Mouse (Mus musculus) brain, embryonic 14.5 days (tissue): ENCODE results near the gene Cux1. TPM values are rescaled to one million over a fixed set of nuclear protein-coding genes. Genes with fewer than 3 reads are reported as not detected.

Experiments used
- DNase-seq: peaks from one replicate; pipeline ENCODE4 v3.0.0-alpha.2; 2011; ENCODE audit warnings: low read depth
- CTCF ChIP-seq: fragments of 200-500 bp; IDR thresholded peaks from 2 replicates; pipeline ENCODE4 v1.5.1; 2012; ENCODE audit warnings: inconsistent platforms, mild to moderate bottlenecking, moderate library complexity, borderline replicate concordance; ENCODE audit not compliant: insufficient read depth, insufficient read length; ENCODE audit errors: extremely low read depth
- POLR2A ChIP-seq: fragments of 200-500 bp; IDR thresholded peaks from 2 replicates; pipeline ENCODE4 v1.6.1; 2012; ENCODE audit warnings: mild to moderate bottlenecking, inconsistent platforms, borderline replicate concordance; ENCODE audit not compliant: poor library complexity, insufficient read depth, insufficient read length, severe bottlenecking; ENCODE audit errors: extremely low read depth
- polyA plus RNA-seq: library from polyadenylated mRNA; depleted of rRNA; stranded (reverse); fragments of >200 nt; gene quantifications from 2 replicates; pipeline ENCODE4 v1.2.3, GENCODE M21; 2012

Gene Cux1
- polyA plus RNA-seq, 1 experiment, result 92.0 TPM

DNA sequence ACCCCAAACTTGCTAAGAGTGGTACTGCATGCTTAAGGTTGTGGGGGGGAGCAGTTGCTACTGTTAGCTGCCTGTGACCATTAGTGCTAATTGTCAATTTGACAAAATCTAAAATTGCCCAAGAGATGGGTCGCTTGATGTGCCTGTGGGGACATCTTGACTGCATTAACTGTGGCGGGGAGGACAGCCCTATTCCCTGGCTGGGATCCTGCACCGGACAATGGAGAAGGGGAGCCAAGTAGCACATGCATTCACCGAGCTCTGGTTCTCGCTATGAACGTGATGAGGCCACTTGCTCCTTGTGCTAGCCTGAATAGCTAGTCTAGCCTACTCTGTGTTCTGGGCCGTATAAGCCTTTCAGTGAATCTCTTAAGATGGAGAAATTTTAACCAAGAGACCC lies 72.4 kb downstream of the Cux1 start:
- no peak for DNase-seq
- TF ChIP-seq POLR2A (no peak), CTCF (no peak)

DNA sequence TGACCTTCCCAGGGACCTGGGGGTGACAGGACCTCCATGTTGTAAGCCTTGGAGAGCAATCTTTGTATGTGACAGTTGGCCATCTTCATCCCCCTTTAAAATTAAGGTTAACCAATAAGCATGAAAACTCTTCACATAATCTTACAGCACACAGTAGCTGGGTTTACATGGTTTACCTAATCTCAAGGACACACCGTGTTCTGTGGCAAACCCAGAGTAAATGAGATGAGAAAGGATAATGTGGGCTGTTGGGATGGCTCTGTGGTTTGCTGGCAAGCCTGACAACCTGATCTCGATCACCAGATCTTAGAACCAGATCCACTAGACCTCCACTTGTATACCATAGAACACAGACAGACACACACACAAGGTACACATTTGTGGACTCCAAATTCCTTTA lies 73.0 kb downstream of the Cux1 start:
- no peak for DNase-seq
- TF ChIP-seq CTCF, result no peak
- no peak for TF ChIP-seq POLR2A

DNA sequence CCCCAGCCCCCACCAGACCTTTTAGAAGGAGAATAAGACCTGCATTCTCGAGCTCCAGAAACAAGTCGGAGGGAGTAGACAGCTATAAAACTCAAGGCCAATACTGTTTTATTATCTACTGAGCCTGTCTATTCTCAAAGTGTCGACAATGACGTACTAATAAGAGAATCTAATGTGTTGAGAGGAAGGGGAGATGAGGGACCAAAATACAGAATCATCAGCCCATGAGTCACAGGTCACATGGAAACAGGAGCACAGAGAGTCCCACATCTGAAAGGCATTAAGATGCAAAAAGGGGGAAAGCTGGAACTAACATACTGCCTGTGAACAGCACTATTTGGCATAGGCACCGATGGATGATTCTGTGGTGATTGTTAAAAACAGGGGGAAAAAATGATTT lies 77.8 kb downstream of the Cux1 start:
- TF ChIP-seq CTCF (no peak), POLR2A (no peak)
- no peak for DNase-seq

DNA sequence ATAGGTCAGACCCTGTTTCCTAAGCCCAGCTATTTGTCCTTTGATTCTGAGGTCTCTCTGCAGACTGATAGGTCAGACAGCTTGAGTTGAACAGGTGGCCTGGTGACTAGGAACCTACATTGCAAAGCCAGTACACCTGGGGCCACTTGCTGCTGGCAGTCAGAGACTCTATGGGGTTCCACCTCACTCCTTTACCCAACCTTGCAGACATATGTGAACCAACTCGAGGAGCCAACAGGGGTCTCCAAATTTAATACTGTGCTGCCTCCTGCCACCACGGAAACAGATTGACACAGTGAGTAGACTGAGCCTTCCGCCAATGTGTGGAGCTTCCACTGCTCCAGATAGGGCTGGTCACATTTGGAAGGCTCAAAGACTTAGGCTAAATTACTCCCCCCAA lies 78.6 kb downstream of the Cux1 start:
- TF ChIP-seq POLR2A (no peak), CTCF (no peak)
- DNase-seq, result no peak

DNA sequence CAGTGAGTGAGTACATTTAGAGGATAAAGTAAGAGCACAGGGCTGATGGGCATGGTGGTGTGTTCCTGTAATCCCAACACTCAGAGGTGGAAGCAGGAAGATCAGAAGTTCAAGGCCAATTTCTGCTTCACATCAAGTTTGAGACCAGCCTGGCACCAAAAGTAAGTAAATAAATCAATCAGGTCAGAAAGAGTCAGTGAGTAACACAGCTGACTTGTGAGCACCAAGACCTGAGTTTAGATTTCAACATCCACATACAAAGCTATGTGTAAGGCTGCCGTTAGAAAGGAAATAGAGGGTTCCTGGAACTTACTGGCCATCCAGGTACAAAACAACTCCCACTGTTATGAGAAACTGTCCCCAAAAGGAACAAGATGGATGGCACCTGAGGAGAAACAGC lies 79.1 kb downstream of the Cux1 start:
- no peak for TF ChIP-seq CTCF
- no peak for TF ChIP-seq POLR2A
- no peak for DNase-seq

DNA sequence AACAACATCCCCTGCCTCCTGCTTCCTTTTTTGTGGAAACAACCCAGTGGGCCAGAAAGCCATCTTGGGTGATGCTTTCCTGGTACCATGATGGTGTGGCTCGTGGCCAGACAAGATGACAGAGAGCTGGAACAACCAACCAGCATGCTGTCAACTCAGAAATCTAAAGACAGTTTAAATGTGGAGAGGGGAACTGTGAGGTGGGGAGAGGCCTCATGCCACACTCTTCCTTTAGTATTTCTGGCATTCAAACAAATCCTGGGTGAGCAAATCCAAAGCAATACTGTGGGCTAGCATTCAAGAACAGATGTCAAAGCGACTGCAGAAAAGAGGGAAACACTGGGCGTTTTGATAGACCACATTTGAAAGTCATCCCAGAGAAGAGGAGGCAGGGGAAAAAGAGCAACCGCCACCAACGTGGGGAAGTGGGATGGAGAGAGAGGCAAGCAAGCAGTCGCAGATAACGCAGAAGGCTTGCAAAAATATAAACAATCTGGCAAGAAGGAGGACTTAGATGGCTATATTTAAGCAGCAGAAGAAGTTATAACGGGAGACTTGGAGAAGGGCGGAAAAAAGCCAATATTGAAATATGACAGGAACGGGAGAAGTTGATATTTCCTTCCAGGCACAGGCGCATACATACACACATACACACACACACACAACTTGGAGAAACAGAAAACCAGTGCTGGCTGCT lies 79.7 kb downstream of the Cux1 start:
- DNase-seq, result peak; percentile 86
- TF ChIP-seq CTCF (no peak), POLR2A (no peak)

DNA sequence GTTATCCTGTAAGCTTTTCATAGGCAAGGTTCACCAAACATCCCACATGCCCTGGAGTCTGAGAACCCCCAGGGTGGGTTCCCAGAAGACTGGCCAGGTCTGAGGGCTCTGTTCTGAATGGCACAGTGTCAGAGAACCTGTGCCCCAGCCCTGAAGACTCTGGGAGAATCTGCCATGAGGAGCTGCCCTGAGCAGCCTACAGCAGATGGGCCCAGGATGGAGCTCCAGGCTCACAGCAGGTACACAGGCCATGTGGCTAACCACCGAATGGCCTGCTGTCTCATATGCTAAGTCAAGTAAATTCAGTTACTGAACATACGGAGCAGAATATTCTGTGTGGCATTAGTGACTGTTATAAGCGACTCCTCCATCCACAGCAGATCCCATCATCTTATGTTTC lies 80.9 kb downstream of the Cux1 start:
- DNase-seq, result no peak

DNA sequence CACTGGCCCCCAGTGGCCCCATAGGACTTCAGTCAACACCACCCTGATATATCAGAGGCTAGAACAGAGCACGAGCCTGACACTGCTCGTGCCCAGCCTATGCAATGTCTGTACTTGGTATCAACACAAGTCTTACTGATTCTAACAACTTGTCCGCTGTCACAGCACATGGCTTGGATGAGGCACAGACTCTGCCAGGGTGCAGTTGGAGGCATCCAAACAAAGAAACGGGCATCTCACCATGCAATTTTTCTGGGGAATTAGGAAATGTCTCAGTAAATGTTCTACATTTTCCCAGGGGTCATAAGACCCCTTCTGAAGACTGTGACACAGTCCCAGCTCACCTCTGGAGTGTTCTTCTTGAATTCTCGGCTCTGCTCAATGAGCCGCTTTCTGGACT lies 81.9 kb downstream of the Cux1 start:
- no peak for DNase-seq
- TF ChIP-seq CTCF (no peak), POLR2A (no peak)

More for the DNA sequence above, 80.9 kb downstream of the Cux1 start:
- TF ChIP-seq CTCF, result no peak
- TF ChIP-seq POLR2A, result no peak

DNA sequence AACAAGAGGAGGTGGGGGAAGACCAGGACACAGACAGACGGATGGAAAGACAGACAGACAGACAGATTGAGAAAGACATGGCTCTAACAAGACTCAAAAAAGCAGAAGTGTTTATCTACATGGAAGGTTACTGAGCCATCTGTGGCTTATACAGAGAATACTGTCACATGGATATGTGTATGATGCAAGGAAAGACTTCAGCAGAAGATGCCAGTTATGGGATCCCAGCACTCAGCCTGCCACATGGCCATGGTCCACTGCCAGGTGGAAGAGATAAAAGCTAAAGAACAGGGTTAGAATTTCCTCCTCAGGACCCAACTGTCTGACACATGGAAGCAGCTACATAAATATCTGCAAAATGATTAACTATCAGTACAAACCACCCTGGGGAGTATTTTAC lies 84.9 kb downstream of the Cux1 start:
- TF ChIP-seq CTCF (no peak), POLR2A (no peak)
- no peak for DNase-seq

DNA sequence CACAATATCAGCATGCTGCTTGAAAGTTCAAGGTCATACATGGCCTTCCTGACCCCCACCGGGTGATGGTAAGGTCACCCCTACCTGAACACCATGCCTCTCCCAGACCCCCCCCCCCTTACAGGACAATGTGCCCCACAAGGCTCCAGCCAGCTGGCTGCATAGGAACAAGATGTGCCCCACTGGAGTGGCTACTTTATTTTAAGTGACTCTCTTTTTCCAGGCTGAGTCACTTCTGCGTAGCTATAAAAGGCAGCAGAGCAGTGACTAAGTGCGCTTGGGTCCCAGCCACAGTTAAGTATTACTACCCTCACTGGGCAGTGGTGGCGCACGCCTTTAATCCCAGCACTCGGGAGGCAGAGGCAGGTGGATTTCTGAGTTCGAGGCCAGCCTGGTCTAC lies 86.7 kb downstream of the Cux1 start:
- DNase-seq, result no peak
- TF ChIP-seq POLR2A, result no peak
- no peak for TF ChIP-seq CTCF

DNA sequence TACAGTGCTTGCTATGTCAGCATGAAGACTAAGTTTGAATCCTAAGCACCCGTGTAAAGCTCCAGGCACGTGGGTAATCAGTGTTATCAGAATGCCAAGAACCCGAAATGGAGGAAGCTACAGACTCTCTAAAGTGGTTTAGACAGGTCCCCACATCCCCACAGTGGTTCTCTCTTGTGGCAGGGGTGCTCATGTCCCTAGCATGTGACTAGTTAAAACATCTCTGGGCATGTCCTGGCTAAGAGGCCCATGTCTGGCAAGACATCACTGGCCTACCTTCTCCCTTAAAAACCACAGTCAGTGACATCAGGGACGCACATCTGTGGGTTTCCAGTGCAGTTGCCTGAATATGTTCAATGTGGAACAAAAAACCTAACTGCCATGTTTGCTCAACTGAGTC lies 87.5 kb downstream of the Cux1 start:
- TF ChIP-seq POLR2A, result no peak
- no peak for TF ChIP-seq CTCF
- no peak for DNase-seq

DNA sequence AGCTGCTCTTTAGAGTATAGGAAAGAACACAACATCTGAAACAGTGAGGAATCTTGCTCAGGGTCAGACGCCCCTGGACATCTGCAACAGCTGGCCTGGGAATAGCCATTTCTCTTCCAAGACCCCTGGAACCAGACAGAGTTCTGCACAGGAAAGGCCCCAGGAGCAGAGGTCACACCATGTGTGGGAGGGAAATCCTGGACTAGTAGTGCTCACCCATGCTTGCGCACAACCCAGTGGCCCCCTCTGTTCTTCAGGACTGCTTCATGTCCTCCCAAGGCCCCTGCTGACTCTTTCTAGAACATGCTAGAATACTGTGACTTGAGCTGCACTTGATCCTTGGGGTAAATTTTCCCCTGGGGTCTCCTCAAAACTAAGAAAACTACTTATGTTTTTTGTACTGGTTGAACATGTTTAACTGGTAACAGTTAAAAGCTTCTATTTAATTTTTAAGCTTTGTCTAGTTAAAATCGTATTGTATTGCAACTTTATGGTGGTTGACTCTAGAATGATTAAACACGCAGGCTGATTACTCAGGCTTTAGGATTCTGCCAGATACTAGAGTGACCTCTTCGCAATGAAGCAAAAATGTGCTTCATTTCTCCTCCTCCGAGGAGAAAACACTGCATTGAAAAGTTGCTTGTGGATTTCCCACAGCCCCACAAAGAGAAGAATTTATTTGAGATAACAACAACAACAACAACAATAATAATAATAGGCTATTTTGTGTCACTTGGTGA lies 88.1 kb downstream of the Cux1 start:
- DNase-seq, result no peak
- TF ChIP-seq CTCF (no peak), POLR2A (no peak)

DNA sequence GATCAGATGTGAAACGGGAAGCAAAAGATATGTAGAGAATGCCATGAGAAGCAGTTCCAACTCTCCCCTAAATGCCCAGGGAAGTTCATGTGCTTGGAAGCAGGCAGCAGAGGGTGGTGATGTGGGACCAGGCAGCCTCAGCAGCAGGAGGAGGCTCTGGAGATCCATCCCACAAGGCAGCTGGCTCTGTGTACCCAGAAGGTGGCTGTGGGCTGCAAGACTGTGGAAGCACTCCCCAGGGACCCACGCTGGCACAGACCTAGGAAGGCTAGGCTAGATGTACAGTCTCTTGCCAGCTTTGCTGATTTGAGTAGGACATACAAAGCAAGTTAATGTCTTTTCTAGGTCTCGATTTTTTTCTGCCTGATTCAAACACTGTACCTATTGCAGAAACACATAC lies 91.0 kb downstream of the Cux1 start:
- TF ChIP-seq CTCF, result no peak
- TF ChIP-seq POLR2A, result no peak
- DNase-seq, result no peak

DNA sequence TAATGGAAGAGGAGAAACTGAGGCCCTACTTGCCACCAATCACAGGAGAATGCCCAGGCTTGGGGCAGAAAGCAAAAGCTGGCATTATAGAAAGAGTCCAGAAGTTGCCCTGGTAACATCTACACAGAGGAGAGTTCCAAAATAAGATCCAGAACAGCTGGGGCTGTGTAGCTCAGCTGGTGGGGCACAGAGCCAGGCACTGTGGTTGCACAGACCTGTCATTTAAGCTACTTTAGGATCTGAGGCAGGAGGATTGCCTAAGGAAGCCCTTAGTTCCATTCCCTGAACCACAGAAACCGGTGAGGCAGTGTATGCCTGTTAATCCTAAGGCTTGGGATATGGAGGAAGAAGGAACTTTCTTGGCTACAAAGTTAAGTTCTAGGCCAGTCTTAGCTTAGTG lies 92.1 kb downstream of the Cux1 start:
- DNase-seq, result no peak
- TF ChIP-seq CTCF, result no peak
- no peak for TF ChIP-seq POLR2A
